Mouse (Mus musculus): ENCODE data around the gene Hdgf. TPM values are rescaled to one million over a fixed set of nuclear protein-coding genes. Genes with fewer than 3 reads are reported as not detected.
"Not testable (repeated sequence)": the region's sequence is repeated elsewhere in the genome, so short reads cannot be mapped to it uniquely, and the experiment has no call there.

The Hdgf gene
- total RNA-seq (2021) = 100 to 1,000 TPM; 138 to 146 TPM

GRCm38 (mm10) chr3:87905880-87906485, at the start of gene Hdgf:
Gene Hdgf (plus strand): TSS chr3:87906321.
- peak; percentile 95 for DNase-seq (ENCODE audit: low spot score in 2 of 2)
- intact Hi-C loops (cut with DNase I) = loop anchor here (1.0 to 2.0 kb wide), 3 partner anchors 13 to 21 kb away; partner anchors contain the start of genes Mrpl24 and Prcc

- DNase-seq (ENCODE audit: low spot score in 2 of 2) = no peak
- intact Hi-C loops (cut with DNase I) = loop anchor here (5.0 kb wide), 1 partner anchor 85 kb away; no protein-coding TSS in a partner anchor
Measured at GRCm38 (mm10) chr3:87857666-87858065, 48.5 kb upstream of the Hdgf start.

- intact Hi-C loops (cut with DNase I) = loop anchor here (5.0 kb wide), 1 partner anchor 88 kb away; no protein-coding TSS in a partner anchor
- DNase-seq (ENCODE audit: low spot score in 2 of 2) = peak; percentile 81 to 82
Measured at GRCm38 (mm10) chr3:87859813-87860212, 46.3 kb upstream of the Hdgf start.

GRCm38 (mm10) chr3:87864111-87864510, 42.0 kb upstream of the Hdgf start:
- intact Hi-C loops (cut with DNase I); DNase-seq (ENCODE audit: low spot score in 2 of 2): not testable (repeated sequence)

- DNase-seq (ENCODE audit: low spot score in 2 of 2) = no peak
- intact Hi-C loops (cut with DNase I) = no loop called here
Measured at GRCm38 (mm10) chr3:87877730-87878129, 28.4 kb upstream of the Hdgf start.

GRCm38 (mm10) chr3:87884291-87884690, 21.8 kb upstream of the Hdgf start:
- DNase-seq (ENCODE audit: low spot score in 2 of 2) = no peak
- intact Hi-C loops (cut with DNase I) = loop anchor here (2.0 kb wide), 1 partner anchor 23 kb away; the partner anchor contains the start of gene Hdgf

- intact Hi-C loops (cut with DNase I) = loop anchor here (1.0 to 5.0 kb wide), 3 partner anchors 22 to 668 kb away; partner anchors contain the start of genes Hdgf, Isg20l2, Lamtor2 and Rrnad1
- peak; percentile 35 to 41 for DNase-seq (ENCODE audit: low spot score in 2 of 2)
Measured at GRCm38 (mm10) chr3:87884708-87885251, 21.3 kb upstream of the Hdgf start.

GRCm38 (mm10) chr3:87885281-87886003, 20.7 kb upstream of the Hdgf start, which contains the start of gene Prcc:
Gene Prcc (minus strand): TSS chr3:87885608.
- intact Hi-C loops (cut with DNase I) = loop anchor here (1.0 to 5.0 kb wide), 3 partner anchors 21 to 667 kb away; partner anchors contain the start of genes Hdgf, Isg20l2, Lamtor2 and Rrnad1
- peak; percentile 92 to 100 for DNase-seq (ENCODE audit: low spot score in 2 of 2)

GRCm38 (mm10) chr3:87886004-87886365, 20.1 kb upstream of the Hdgf start:
- DNase-seq (ENCODE audit: low spot score in 2 of 2) = no peak
- intact Hi-C loops (cut with DNase I) = loop anchor here (5.0 kb wide), 1 partner anchor 666 kb away; the partner anchor contains the start of genes Lamtor2 and Ubqln4

- DNase-seq (ENCODE audit: low spot score in 2 of 2) = no peak
- intact Hi-C loops (cut with DNase I) = loop anchor here (5.0 kb wide), 1 partner anchor 666 kb away; the partner anchor contains the start of genes Lamtor2 and Ubqln4
Measured at GRCm38 (mm10) chr3:87886416-87886815, 19.7 kb upstream of the Hdgf start.

- intact Hi-C loops (cut with DNase I) = loop anchor here (5.0 kb wide), 1 partner anchor 665 kb away; the partner anchor contains the start of genes Lamtor2 and Ubqln4
- DNase-seq (ENCODE audit: low spot score in 2 of 2) = not testable (repeated sequence)
Measured at GRCm38 (mm10) chr3:87887400-87887799, 18.7 kb upstream of the Hdgf start.

GRCm38 (mm10) chr3:87891481-87891880, 14.6 kb upstream of the Hdgf start:
- intact Hi-C loops (cut with DNase I) = no loop called here
- DNase-seq (ENCODE audit: low spot score in 2 of 2) = no peak

- intact Hi-C loops (cut with DNase I) = no loop called here
- DNase-seq (ENCODE audit: low spot score in 2 of 2) = no peak
Measured at GRCm38 (mm10) chr3:87893367-87893905, 12.7 kb upstream of the Hdgf start.

- intact Hi-C loops (cut with DNase I) = no loop called here
- DNase-seq (ENCODE audit: low spot score in 2 of 2) = no peak
Measured at GRCm38 (mm10) chr3:87899266-87899665, 6.9 kb upstream of the Hdgf start.

GRCm38 (mm10) chr3:87899776-87900175, 6.3 kb upstream of the Hdgf start:
- intact Hi-C loops (cut with DNase I) = no loop called here
- no peak for DNase-seq (ENCODE audit: low spot score in 2 of 2)

- intact Hi-C loops (cut with DNase I) = no loop called here
- no peak for DNase-seq (ENCODE audit: low spot score in 2 of 2)
Measured at GRCm38 (mm10) chr3:87901036-87901624, 5.0 kb upstream of the Hdgf start.

GRCm38 (mm10) chr3:87901959-87902358, 4.2 kb upstream of the Hdgf start:
- DNase-seq (ENCODE audit: low spot score in 2 of 2); intact Hi-C loops (cut with DNase I): not testable (repeated sequence)

GRCm38 (mm10) chr3:87903821-87904220, 2.3 kb upstream of the Hdgf start:
- DNase-seq (ENCODE audit: low spot score in 2 of 2) = no peak
- intact Hi-C loops (cut with DNase I) = no loop called here

- no peak for DNase-seq (ENCODE audit: low spot score in 2 of 2)
- intact Hi-C loops (cut with DNase I) = loop anchor here (1.0 to 2.0 kb wide), 2 partner anchors 13 to 22 kb away; partner anchors contain the start of genes Mrpl24 and Prcc
Measured at GRCm38 (mm10) chr3:87906601-87906980, 470 bp downstream of the Hdgf start.

Measured in left cerebral cortex, postnatal 25 days (tissue).